Mouse (Mus musculus) G1E (cell line): ENCODE measurements at regions not wholly inside any gene's neighbourhood (a gene's known extent, or its start where the extent isn't known, plus 50 kb on each side); places are given as distances from the start of the nearest gene placed in this dataset.
"Not testable (repeated sequence)": the region's sequence is repeated elsewhere in the genome, so short reads cannot be mapped to it uniquely, and the experiment has no call there.

Experiments
- ATAC-seq: 2 replicates; pipeline ENCODE4 v1.8.0; 2016; ENCODE audit warnings: mild to moderate bottlenecking; ENCODE audit not compliant: insufficient number of reproducible peaks, poor library complexity, low FRiP score, severe bottlenecking; ENCODE audit errors: extremely low read depth
- DNase-seq: peaks from one replicate; pipeline ENCODE4 v3.0.0; 2012; ENCODE audit warnings: low spot score
- H3K27me3 ChIP-seq: 2 replicates; pipeline ENCODE4 v1.6.1; 2012; ENCODE audit warnings: mild to moderate bottlenecking, low read length, inconsistent platforms; ENCODE audit not compliant: insufficient read depth
- H3K36me3 ChIP-seq: replicated peaks from 2 replicates; pipeline ENCODE3; 2012; ENCODE audit warnings: mild to moderate bottlenecking, inconsistent platforms
- H3K4me1 ChIP-seq: 2 replicates; pipeline ENCODE4 v1.6.1; 2012; ENCODE audit warnings: low read depth, low read length, inconsistent platforms, mixed read lengths; ENCODE audit not compliant: insufficient read depth
- H3K4me3 ChIP-seq: 2 replicates; pipeline ENCODE4 v1.5.1; 2012; ENCODE audit warnings: low read depth, mild to moderate bottlenecking, inconsistent platforms, low read length, moderate library complexity, mixed read lengths
- H3K9me3 ChIP-seq: replicated peaks from 2 replicates; pipeline ENCODE4 v1.6.1; 2012; ENCODE audit warnings: inconsistent platforms
- CTCF ChIP-seq: IDR thresholded peaks from 2 replicates; pipeline ENCODE4 v1.5.1; 2012; ENCODE audit warnings: low read depth, low read length, inconsistent platforms, mixed read lengths
- GATA1 ChIP-seq: IDR thresholded peaks from 2 replicates; pipeline ENCODE4 v1.6.1; 2012; ENCODE audit warnings: borderline replicate concordance, low read length, inconsistent platforms, mixed read lengths
- GATA2 ChIP-seq: IDR thresholded peaks from 2 replicates; pipeline ENCODE4 v1.6.1; 2012; ENCODE audit warnings: low read depth, low read length, inconsistent platforms, borderline replicate concordance
- POLR2AphosphoS5 ChIP-seq: IDR thresholded peaks from 2 replicates; pipeline ENCODE4 v1.6.1; 2012; ENCODE audit warnings: low read depth, low read length, inconsistent platforms; ENCODE audit not compliant: insufficient replicate concordance
- TAL1 ChIP-seq: conservative IDR thresholded peaks from 2 replicates; pipeline ENCODE4 v1.6.1; 2012; ENCODE audit warnings: low read depth, low read length, inconsistent platforms, mixed read lengths

DNA sequence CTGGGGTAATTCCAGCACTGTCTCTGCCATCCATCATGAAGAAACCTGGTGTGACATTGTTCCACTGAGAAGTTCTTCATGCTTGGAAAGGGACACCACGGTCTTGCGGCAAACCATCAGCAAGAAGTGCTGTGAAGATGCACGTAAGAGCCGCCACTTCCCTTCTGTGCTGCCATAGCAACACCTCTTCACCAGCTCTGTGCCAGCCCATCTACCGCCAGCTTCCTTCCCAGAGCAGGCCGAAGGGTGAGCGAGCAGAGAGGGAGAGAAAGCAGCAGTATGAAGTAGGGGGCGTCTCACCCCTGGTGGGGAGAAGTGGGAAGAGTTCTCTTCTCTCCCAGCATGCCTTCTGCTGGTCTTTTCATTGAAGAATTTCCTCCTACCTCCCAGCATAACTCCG is 84.8 kb upstream of the Zfp637 start:
- Histone ChIP-seq H3K4me1 (no peaks in the 10 kb centered on the region), H3K36me3 (no peaks in the 10 kb centered on the region), H3K27me3 (no peaks in the 10 kb centered on the region), H3K4me3 (no peak overlapping the region), H3K9me3 (peaks cover 2% of the 10 kb centered on the region)
- TF ChIP-seq CTCF (no peak), POLR2AphosphoS5 (no peak), GATA2 (no peak), GATA1 (no peak), TAL1 (no peak)
- no peak for ATAC-seq
- no peak for DNase-seq

DNA sequence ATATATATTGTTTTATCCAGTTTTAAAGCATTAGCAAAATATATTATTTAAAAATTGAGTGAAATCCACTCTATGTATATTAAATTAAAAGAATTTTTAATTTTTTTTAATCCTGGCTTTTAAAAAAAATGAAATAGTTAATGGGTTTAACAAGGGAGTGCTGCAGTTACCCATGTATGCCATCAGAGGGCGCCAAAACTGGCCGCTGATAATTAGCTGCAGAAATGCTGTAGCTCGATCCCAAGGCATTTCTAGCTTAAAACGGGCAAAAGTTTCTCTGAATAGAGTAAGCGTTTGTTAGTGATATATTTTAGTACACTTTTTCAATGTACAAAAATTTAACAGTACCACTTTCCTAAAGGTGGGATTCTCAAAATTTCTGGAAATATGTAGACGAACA is 82.5 kb upstream of the Zfp637 start:
- ATAC-seq, H3K4me3 ChIP-seq, H3K9me3 ChIP-seq, H3K36me3 ChIP-seq, H3K4me1 ChIP-seq, H3K27me3 ChIP-seq: not testable (repeated sequence)
- DNase-seq: peak; percentile 5
- peak; percentile 43 for TF ChIP-seq CTCF

DNA sequence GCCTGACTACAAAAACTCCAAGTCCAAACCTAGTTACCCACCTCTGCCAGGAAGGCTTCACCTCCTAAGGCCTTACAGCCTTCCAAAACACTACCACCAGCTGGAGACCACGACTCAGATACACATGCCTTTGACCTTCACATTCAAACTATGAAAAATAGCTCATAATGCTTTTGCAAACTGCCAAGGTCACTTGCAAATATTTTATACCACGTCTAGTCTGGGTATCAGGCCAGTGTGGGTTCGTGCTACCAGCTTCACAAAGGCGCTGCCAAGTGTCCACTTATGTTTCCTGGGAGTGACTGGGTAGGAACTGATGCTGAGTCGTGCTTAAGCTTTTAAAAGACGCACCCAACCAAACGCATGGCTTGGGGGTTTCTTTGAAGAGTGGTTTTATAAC is 69.5 kb upstream of the Zfp637 start:
- H3K4me3 ChIP-seq: no peak overlapping the region
- no peak for DNase-seq
- no peaks in the 10 kb centered on the region for H3K9me3 ChIP-seq
- no peaks in the 10 kb centered on the region for H3K36me3 ChIP-seq
- no peaks in the 10 kb centered on the region for H3K4me1 ChIP-seq
- TF ChIP-seq TAL1: no peak
- H3K27me3 ChIP-seq: no peaks in the 10 kb centered on the region
- no peak for ATAC-seq

DNA sequence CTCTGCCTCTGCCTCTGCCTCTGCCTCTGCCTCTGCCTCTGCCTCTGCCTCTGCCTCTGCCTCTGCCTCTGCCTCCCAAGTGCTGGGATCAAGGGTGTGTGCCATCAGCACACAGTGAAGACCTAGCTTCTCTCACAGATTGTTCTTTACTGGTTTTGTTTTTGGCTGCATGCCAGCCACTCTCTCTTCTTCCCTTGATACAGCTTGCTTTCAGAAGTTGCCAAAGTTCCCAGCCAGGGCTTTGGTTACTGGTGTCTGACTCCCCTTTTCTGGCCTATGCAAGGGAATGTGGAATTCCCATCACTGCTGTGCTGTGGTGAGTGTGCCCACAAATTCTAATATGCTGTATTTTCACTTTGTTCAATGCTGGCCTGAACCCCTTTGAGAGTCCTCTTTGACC is 68.6 kb upstream of the Zfp637 start:
- H3K36me3 ChIP-seq: no peaks in the 10 kb centered on the region
- ATAC-seq (no peak), DNase-seq (no peak)
- TF ChIP-seq GATA2: no peak
- no peak for TF ChIP-seq GATA1
- no peak for TF ChIP-seq CTCF
- TF ChIP-seq POLR2AphosphoS5: no peak
- no peak for TF ChIP-seq TAL1
- H3K9me3 ChIP-seq: no peaks in the 10 kb centered on the region
- no peaks in the 10 kb centered on the region for H3K27me3 ChIP-seq
- no peaks in the 10 kb centered on the region for H3K4me1 ChIP-seq
- H3K4me3 ChIP-seq: no peak overlapping the region

DNA sequence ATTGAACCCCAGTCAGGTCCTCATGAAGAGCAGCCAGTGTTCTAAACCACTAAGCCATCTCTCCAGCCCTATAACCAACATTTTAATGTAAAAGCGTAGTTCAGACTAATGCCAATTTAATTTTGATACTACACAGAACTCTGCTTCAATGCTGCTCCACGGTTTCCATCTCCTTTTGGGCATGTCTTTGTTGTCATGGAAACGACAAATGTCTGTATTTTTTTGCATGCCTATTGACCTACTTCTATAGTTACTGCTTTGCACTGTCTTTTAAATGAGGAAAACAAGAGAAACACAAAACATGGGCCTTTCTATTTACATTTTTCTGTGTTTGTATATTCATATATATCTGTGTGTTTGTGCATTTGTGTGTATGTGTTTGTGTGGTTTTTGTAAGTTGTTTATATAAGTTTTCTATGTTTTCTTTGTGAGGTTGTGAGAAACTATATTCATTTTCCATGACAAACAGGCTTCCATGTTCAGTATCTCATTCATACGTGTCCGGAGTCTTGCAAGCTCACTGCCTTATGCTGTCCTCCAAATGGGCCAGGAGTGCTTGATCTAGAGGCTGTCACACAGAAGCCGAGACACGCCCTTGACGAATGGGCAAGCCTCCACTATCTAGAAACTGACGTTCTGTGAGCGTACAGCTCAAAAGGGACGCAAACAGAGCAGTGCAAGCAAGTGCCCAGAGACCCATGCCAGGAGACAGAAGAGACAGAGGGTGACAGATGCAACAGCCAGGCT is 65.5 kb upstream of the Zfp637 start:
- Histone ChIP-seq H3K4me3 (no peak overlapping the region), H3K9me3 (no peaks in the 10 kb centered on the region), H3K27me3 (no peaks in the 10 kb centered on the region), H3K4me1 (no peaks in the 10 kb centered on the region), H3K36me3 (no peaks in the 10 kb centered on the region)
- TF ChIP-seq TAL1 (no peak), CTCF (no peak), POLR2AphosphoS5 (no peak), GATA1 (no peak), GATA2 (no peak)
- ATAC-seq (no peak), DNase-seq (no peak)

DNA sequence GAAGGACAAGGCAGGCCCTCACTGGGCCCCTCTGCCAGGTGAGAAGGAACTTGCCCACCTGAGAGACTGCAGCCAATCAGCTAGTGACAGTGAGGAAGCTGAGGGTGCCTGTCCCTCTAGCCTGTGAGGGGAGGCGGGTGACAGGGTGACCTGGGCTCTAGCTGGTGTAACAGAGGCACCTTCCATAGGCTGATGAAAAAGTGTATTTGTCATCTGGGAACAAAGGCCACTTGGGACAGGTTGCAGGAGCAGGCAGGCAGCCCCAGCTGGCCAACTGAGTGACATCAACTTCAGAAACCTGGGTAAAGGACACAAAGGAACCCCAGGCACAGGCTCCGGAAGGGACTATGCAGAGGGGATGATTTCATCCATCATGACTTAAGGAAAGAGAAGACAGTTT is 63.0 kb upstream of the Zfp637 start:
- Histone ChIP-seq H3K36me3 (no peaks in the 10 kb centered on the region), H3K4me1 (no peaks in the 10 kb centered on the region), H3K27me3 (no peaks in the 10 kb centered on the region), H3K9me3 (no peaks in the 10 kb centered on the region), H3K4me3 (no peak overlapping the region)
- TF ChIP-seq TAL1: no peak
- no peak for TF ChIP-seq GATA1
- TF ChIP-seq CTCF: no peak
- TF ChIP-seq POLR2AphosphoS5: no peak
- TF ChIP-seq GATA2: no peak
- no peak for ATAC-seq
- no peak for DNase-seq

DNA sequence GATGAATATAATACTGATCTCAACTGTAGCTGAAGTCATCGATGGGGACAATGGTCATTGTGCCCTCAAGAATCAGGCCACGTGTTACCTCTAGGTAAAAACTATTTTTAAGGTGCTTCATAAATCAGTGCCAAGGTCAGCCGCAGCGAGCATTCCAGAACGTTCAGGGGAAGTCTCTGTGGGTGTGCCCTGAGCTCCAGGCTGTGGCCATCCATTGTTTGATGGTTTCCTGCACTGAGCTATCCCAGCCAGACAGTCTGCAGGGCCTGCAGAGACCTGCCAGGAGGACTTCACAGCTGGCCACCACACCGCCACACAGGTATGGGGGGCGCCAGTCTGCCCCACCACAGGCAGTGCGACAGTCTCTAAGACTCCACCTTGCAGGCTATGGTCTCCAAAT is 62.5 kb upstream of the Zfp637 start:
- no peak for TF ChIP-seq GATA1
- no peak for TF ChIP-seq CTCF
- no peak for TF ChIP-seq GATA2
- TF ChIP-seq POLR2AphosphoS5: no peak
- ATAC-seq (no peak), DNase-seq (no peak)
- Histone ChIP-seq H3K36me3 (no peaks in the 10 kb centered on the region), H3K4me1 (no peaks in the 10 kb centered on the region), H3K4me3 (no peak overlapping the region), H3K9me3 (no peaks in the 10 kb centered on the region), H3K27me3 (no peaks in the 10 kb centered on the region)
